Mouse (Mus musculus) liver (tissue): ENCODE results near the gene Nsun2.
A peak's percentile ranks its signal among the peaks of the same experiment; 100 is the strongest.

Source experiments
- DNase-seq: peaks from one replicate; pipeline ENCODE4 v3.0.0-alpha.2; 2020; ENCODE audit warnings: mixed read lengths

The Nsun2 gene

DNA sequence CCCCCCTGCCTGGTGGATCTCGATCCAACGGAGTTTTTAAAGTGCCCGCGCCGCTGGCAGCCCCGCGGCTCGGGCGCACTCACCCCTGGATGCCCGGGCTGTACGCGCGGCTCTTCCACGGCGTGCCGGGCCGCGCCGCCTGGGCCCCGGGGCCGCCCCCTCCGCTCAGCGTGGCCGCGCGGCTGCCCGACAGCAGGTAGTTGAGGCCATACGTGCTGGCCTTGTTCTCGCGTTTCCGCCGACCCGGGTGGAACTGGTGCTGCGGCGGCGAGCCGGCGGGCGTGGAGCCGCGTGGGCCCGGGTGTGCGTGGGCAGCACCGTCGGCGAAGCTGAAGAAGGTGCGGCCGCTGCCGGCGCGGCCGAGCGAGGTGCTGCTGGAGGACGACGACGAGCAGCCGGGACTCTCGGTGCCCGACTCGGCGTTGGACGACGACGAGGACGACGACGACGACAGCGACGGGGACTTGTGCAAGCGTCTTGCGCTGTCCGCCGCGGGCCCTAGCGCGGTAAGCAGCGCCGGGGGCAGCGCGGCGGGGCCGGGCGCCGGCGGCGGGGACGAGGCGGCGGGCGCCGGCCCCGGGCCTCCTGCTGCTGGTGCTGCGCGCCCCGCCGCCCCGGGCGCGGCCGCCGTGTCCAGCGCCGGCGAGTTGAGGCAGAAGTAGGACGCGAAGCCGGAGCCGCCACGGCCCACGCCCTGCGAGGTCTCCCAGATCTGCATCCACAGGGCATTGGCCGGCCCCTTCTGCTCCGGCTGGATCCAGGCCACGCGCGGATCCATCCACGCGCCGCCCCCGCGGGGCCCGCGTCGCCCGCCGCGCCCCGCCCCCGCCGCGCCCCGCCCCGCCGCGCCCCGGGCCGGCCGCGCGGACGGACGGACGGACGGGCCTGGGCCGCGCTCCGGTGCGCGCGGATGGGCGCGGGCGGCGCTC is at the start of gene Nsun2:
Gene Nsun2, plus strand, starts transcription at position 342 of the 929 bp plus-strand sequence.
- peak; percentile 67 for DNase-seq

DNA sequence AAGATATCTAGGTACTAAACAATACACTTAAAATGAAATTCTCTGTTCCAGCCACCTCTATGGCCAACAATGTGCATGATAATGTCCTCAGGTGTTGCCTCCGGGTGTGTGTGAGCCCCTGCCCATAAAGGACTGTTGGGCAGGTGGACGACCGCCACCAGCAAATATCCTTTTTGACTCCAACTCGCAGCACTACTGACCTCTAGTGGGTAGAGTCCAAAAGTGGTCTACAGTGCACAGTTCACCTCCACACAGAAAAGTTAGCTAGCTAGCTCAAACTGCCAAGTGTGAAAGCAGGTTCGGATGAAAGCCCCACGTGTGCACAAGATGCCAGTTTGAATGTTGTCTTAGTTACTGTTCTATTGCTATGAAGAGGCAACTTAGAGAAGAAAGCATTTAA is 48.2 kb upstream of the Nsun2 start:
- no peak for DNase-seq

DNA sequence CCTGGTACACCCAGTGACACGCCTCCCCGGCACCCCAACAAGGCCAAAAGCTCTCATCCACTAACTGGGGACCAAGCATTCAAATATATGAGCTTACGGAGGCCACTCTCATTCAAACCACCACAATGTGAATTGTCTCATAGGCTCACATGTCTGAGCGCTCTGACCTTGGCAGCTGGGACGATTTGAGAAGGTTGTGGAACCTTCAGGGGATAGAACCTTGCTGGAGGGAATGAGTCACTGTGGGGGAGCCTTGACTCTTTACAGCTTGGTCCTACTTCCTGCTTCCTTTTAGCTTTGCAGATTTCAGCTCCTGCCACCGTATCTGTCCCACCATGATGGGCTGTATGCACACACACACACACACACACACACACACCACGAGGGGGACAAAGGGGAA is 47.7 kb upstream of the Nsun2 start:
- no peak for DNase-seq

DNA sequence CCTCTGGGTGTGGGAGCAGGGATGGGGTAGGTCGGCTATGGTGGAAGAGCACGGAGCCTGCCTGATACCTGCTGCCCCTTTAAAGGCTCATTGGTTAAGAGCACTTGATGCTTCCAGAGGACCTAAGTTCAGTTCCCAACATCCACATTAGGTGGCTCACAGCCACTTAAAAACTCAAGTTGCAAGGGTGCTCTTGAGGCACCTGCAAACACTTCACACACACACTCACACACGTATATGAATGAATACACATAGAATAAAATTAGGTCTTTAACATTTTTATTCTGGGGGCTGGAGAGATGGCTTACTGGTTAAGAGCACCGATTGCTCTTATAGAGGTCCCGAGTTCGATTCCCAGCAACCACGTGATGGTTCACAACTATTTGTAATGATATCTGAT is 46.4 kb upstream of the Nsun2 start:
- no peak for DNase-seq

DNA sequence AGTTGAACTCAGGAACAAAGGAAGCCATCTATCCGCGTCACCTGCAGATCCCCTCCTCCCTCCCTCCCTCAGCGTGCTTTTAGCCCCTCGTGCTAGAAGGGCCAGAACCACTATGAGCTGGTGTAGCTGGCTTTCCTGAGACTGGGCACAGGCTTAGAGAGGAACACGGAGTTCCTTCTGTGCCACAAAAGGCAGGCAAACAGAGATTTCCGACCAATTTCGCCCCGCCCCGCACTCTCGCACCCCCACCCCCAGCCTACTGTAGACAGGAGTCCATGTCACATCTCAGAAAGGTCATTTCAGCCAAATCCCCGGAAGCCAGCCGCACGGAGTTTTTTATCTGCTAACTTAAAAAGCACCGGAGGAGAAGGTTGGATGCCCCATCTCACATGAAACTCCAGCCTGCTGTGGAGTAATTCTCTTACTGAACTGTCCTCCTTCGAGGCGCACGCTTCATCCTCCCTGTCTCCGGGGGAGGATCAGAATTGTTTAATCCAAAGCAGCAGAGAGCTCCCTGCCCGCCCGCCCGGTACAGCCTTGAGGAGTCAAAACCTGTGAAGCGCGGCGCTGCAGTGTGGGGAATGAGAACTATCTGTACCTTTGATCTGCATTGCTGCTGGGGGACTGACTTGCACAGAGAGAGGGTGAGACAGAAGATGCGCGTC is 45.8 kb upstream of the Nsun2 start:
- DNase-seq = no peak

DNA sequence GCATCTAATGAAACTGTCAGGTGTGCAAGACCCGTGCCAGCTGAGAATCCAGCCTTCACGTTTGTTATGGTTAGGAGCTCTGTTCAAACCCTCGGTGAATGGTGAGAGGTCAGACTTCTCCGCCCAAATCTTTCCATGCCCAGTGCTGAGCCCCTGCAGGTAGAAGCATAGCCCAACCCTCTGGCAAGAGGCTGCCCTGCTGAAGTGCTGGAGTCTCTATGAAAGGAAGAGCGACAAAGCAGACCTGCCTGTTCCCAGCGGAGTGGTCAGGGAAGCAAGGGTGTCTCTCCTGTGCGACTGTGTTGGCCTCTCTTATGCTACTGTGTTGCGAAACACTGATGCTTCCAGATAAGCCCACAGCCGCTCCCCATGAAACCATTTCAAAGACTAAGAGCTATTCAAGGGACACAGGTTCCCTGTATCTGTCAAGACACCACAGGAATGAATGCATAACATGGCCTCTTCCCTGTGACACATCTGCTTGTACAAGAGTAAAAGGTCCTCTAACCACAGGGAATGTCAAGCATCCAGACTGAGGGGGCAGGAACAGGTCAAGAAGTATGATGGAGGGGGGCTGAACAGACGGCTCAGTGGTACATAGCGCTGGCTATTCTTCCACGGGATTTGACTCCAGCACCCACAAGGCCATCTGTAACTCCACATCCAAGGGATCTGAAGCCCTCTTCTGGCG is 44.8 kb upstream of the Nsun2 start:
- no peak for DNase-seq

DNA sequence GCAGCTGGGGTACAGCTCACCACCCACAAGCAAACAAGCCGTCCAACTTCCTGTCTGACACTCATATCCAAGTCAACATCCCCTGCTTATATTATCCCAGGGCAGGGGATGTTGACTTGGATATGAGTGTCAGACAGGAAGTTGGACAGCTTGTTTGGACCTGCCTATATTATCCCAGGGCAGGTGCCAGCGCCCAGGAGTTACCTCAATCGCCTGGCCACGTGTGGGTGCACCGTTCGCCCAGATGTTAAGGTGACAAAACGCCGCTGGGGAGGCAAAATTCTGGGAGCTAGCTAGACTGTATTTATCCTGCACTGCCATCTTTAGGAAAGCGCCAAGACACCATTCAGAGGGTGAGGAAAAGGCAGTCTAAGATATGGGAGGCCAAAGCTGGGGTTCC is 43.8 kb upstream of the Nsun2 start:
- no peak for DNase-seq

DNA sequence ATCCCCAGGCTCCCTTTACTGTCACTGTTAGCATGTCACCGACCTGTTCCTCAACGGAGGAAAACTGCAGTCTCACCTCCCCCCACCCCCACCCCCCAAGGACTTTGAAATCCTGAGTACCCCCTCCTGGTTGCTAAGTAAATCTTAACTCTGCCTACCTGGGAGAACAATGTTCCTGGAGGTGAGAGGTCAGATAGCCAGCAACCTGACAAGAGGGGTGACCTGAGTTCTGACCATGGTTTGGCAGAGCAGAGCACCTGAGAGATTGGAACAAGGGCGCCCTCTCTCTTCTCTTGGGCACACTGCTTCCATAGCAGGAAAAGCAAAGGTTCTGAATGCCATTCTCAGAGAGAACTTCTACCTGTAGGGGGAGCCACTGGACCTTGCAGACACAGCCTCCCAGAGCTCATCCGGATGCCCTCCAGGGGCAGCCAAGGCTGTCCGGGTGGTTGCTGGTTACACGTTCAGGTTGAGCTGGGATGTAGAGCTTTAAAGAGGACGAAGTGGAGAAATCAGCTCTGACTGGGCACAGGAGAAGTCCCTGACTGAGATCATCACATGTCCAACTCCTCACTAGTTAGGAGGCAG is 40.6 kb upstream of the Nsun2 start:
- peak; percentile 55 for DNase-seq

DNA sequence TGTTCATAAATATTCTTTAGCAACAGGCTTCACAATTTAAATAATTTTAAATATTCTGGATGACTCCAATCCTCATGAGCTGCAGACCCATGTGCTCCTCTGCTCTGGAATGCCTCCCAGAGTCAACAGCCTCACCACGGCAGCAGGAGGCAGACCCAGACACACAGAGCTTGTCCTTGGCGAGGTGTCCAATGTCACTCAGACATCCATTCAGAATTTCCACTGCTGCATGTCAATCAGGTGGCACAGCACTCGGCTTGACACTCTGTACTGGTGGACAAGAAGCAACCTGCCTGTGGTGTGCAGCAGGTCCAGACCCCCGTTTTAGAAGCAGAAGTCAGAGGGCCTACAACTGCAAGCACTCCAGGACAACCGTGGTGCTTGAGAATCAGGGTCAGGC is 35.3 kb upstream of the Nsun2 start:
- DNase-seq = no peak

DNA sequence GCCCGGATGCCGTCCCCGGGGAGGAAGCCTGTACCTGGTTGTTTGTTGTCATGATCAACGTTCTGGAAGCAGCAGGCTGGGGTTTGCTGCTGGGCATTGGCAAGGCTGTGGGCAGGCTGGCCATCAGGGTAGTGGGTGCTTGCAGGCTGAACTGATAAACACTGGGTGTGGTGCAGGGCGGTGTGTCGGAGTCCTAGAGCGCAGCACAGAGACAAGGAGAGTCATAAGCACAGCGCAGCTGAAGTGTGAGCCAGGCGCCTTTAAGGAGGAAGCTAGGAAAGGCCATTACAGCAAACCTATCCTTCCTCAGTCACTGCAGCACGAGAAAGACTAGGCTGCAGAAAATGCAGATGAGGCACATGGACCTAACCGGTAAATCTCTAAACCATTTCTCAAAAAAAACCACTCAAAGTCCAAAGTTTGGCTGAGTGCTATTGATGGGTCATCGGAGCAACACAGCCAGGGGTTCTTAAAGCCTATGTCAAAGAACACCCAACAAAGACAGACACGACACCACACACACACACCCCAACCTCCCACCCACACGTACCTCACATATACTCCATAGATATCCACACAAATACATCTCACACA is 31.3 kb upstream of the Nsun2 start:
- peak; percentile 50 for DNase-seq

DNA sequence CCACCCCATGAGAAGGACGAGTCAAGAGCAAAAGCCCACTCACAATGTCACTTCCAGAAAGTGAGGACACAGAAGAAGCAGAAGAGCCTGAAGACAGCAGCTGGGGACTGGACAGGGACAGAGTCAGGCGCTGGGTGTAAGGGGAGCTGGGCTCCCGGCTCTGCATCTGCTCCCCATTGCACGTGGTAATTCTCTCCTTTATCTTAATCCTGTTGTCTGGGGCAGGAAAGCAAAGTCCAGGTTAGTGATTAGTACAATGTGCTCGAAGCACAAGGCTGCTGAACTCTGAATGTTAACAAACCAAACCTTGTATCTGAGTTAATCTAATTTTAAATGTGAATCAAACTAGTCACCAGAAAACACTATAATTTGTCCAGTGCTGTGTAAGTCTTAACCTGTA is 30.7 kb upstream of the Nsun2 start:
- DNase-seq = no peak

DNA sequence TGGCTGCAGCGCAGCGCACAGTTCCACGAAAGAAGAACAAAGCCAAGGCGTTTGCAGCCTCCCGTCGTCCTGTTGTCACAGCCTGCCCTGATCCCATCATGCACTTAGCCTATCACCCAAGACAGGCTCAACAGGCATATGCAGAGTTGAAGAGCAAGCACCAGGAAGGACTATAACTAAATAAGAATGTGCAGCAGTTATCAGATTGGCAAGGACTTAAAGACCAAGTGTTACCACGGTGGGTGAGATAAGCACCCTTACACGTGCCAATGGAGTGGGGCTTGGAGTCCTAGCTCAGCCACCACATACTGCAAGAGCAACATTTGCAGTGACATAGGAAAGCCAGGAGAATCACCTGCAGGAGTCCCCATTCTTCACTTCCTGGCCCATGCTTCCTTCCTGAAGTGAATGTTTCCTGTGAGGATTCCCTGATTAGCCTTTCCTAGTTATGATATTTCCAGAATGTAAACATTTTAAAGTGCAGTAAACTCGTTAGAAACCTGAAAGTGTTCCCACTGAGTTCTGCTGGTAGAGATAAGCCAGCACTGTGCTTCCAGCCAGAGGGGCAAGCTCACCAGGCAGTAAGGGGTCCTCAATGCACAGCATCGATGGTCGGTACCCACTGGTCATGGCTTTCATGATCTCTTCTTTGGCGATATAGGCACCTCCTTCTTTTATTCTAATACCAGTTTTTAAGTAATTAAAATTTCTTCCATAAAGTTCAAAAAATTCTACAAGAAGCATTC is 27.0 kb upstream of the Nsun2 start:
- peak; percentile 29 for DNase-seq

DNA sequence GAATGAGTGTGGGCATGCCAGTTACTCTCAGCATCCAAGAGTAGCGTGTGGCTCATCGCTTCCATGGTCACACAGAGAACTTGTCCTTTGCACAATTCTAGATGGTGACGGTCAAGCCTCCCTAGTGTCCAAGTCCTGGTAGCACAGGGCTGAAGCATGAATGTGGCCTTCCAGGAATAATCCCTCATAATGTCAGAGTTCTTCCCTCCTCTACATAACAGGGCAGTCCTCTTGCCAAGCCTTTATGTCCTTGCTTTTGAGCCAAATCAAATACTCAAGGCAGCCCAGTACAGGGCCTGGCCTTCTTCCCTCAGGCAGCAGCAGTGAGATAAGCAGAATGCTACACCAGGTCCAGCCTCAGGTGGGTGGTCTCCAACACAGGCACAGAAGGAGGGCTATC is 25.9 kb upstream of the Nsun2 start:
- no peak for DNase-seq

DNA sequence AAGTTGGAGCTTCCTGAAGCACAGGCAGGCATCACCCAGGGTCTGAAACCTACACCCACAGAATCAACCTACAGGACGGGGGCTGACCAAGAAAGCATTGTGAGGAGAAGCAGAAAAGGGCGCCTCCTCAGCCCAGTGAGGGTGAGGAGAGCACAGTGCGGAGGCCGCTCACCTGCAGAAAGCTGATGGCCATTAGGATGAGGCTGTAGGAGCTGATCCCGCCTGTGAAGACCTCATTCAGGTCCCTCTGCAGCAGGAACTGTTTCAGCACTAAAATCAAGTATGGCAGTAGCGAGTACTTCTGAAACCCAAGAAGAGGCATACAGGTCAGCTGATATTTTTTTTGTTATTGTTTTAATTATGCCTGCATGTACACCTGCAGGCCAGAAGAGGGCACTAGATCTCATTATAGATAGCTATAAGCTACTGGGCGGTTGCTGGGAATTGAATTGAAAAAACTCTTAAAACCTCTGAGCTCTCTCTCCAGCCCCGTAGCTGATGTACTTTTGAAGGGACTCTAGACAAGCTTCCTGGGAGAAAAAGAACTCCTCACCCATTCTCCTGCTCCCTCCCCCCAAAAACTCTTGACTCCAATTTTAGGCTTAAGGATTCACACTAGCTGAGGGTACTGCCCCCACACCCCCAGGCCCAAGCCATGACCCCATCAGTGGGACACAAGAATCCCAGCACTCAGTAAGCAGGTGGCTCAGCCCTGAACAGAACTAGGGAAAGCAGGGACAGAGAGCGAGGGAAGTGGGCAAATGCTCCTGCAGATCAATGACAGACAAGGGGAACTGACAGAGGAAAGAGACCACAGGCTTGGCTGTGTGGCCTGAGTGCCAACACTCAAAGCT is 23.9 kb upstream of the Nsun2 start:
- no peak for DNase-seq

DNA sequence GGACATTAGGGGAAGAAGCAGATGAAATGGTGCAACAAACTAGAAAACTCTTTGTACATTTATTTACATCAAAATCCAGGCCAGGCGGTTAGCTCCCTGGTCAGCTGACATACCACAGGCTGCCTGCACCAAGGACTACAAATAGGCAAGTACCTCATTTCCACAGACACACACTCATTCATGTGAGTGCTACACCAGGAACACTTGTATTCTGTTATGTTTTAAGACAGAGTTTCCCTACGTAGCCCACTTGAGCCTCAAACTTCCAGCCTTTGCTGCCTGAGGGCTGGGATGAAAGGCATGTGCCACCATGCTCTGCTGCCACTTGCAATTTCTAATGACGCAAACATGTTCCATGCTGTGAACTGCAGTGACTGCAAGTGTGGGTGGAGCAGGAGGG is 18.5 kb upstream of the Nsun2 start:
- DNase-seq = no peak

DNA sequence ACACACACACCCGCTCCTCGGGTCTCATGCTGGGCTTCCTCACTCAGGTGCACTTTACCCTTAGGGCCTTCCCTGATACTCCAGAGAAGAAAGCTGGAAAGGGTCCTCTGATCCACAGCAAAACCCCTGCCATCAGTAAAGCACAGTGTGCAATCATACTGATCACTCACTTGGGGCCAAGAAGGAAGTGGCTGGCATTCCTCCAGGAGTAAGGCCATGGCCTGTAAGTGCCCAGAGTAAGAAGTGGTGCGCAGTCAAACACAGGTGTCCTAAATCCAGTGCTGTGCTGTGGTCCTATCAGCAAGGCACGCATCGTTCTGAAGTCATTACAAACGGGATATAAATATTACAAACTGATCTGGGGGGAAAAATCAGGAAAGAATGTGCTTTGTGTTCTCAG is 16.1 kb upstream of the Nsun2 start:
- DNase-seq = no peak

DNA sequence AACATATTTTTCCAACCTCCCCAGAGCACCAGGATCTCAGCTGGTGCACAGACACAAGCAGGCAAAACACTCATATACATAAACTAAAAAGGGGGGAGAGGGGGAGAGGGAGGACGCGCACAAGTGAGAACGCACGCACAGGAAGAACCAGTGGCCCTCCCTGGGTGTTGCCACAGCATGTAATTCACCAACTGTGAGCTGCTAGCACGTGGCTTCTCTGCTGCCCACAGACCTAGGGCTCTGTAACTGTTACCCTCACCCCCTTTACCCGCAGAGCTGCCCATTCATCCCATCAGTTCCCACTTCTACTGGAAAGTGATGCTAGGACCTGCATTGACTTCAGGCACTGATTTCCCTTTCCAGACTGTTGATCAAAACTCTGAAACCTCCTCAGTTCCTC is 14.4 kb upstream of the Nsun2 start:
- DNase-seq = no peak

DNA sequence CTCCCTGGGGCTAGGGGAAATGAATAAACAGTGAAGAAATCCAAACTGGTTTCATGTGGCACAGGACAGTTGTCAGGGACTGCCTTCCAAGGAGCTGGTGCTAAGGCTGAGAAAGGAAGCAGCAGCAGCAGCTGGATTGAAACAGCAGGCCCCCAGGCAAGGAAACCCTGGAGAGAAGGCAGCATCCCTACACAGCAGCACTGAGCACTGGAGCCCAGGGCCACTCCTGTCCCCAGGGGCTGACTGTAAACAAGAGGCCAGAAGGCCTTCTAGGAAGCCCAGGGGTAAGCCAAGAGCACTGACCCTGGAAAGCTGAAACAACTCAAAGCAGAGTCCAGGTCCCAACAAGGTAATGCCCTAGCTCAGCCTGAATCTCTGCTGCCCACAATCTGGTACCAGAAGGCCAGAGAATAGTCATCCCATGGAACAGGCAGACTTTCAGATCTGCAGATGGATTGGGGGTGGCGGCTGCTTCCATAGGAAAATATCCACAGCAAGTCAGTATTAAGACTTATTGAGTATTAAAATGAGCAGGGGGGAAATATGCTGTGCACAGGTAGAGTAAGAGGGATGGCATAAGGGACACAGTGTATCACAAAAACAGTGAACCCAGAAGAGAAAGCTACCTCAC is 11.3 kb upstream of the Nsun2 start:
- DNase-seq = no peak

DNA sequence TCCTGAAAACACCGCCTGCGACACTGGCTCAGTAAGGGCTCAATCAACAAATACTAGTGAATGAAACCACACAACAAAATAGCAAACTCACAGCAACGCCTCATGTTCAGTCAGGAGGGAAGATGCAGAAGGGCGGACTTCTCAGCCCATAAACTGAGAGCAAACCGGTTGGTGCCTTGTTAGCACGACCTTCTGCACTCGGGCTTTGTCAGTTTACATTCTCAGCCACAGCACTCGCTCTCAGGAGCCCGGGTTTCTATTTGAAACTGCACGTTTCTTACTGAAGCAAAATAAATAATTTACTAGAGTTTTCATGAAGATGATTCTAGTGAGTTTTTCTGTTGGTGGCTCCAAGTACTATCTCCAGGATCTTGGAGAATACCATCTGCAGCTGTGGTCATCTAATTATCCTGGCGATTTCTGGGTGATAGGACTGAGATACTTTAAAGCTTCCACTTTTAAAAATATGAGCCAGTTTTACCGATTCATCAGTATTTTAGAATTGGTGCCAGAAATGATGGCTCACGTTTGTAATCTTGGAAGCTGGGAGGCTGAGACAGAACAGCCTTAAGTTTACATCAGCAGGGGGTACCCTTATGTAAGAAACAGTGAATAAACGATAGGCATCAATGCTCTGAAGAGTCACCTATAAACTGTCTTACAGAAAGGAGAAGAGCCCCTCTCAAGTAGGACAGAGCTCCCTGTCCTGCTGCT is 9.9 kb upstream of the Nsun2 start:
- DNase-seq = no peak

DNA sequence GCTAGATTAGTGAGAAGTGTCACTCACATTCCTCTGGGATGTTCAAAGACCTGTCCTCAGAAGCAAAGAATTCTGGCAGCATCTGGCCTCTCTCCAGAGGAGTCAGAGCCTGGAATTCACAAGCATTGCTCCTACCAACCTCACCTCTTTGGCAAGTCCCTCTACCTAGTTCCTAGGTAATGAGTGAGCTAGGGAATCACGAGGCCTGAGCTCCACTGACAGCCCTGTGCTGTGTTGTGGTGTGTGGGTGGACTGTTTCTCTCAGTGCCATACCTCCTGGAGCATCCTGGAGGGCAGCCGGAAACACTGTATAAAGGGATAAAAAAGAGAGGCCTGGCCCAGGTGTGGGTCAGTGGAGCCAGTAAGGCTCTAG is 9.4 kb upstream of the Nsun2 start:
- DNase-seq = no peak
